Mouse (Mus musculus) forebrain, embryonic 14.5 days (tissue): ENCODE measurements around the gene Plac8. TPM values are rescaled to one million over a fixed set of nuclear protein-coding genes. Genes with fewer than 3 reads are reported as not detected.

Source experiments
- ATAC-seq: fragments of 200-750 bp; cut with Nextera tagmentation; 2 replicates; pipeline ENCODE4 v1.8.0; 2017; ENCODE audit warnings: mild to moderate bottlenecking, moderate library complexity
- DNase-seq: peaks from one replicate; pipeline ENCODE4 v3.0.0-alpha.2; 2015; ENCODE audit warnings: low spot score
- H3K27ac ChIP-seq: fragments of 300-500 bp; sonication (generic); 2 replicates; pipeline ENCODE4 v1.5.1; 2014; ENCODE audit warnings: low read depth, mild to moderate bottlenecking, control low read depth, low read length, moderate library complexity
- H3K27me3 ChIP-seq: fragments of 300-500 bp; sonication (generic); replicated peaks from 2 replicates; pipeline ENCODE4 v1.6.1; 2014; ENCODE audit warnings: low read length, control low read depth, mixed read lengths; ENCODE audit not compliant: control insufficient read depth, insufficient read depth
- H3K36me3 ChIP-seq: fragments of 300-500 bp; sonication (generic); 2 replicates; pipeline ENCODE4 v1.6.1; 2014; ENCODE audit warnings: low read length, control low read depth; ENCODE audit not compliant: control insufficient read depth, insufficient read depth
- H3K4me1 ChIP-seq: fragments of 300-500 bp; sonication (generic); 2 replicates; pipeline ENCODE4 v1.6.1; 2014; ENCODE audit warnings: antibody characterized with exemption, low read length, control low read depth; ENCODE audit not compliant: control insufficient read depth, insufficient read depth
- H3K4me2 ChIP-seq: fragments of 300-500 bp; sonication (generic); 2 replicates; pipeline ENCODE4 v1.6.1; 2014; ENCODE audit warnings: mild to moderate bottlenecking, control low read depth, low read length
- H3K4me3 ChIP-seq: fragments of 300-500 bp; sonication (generic); 2 replicates; pipeline ENCODE4 v1.5.1; 2014; ENCODE audit warnings: low read depth, low read length, control low read depth
- H3K9ac ChIP-seq: fragments of 300-500 bp; sonication (generic); 2 replicates; pipeline ENCODE4 v1.6.1; 2014; ENCODE audit warnings: mild to moderate bottlenecking, low read length, control low read depth, moderate library complexity
- H3K9me3 ChIP-seq: fragments of 300-500 bp; sonication (generic); replicated peaks from 2 replicates; pipeline ENCODE4 v1.6.1; 2016; ENCODE audit warnings: low read length, control low read depth, mixed read lengths; ENCODE audit not compliant: control insufficient read depth
- WGBS: fragments of 180-500 bp; shearing (Covaris S2); extraction: QIAGEN DNeasy Blood & Tissue Kit; methylation state at CpG from one replicate; pipeline ENCODE4 v1.1.7; 2014; 5-methylcytosine and 5-hydroxymethylcytosine counted together
- polyA plus RNA-seq: library from polyadenylated mRNA; unstranded; fragments of >200 nt; fragmentation: Nextera tagmentation; extraction: Ambion mirVana; gene quantifications from 2 replicates; pipeline ENCODE4 v1.2.1, GENCODE M21; 2014

Gene Plac8
- polyA plus RNA-seq, 1 experiment from 2014 or later: 0.41 TPM

DNA sequence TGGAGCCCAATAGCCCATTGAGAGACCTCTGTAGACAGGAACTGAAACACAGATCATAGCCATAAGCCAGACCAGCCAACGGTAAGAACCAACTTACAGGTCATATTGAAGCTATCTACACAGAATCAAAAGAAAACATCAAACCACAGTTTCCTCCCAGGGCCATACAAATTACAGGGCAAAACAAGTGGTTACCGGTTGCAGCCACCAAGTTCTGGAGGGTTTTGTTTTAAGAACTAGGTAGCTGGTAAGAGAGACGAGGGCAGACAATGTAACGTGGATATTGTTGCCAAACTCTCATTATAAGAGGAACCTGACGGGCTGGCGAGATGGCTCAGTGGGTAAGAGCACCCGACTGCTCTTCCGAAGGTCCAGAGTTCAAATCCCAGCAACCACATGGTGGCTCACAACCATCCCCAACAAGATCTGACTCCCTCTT is 13.2 kb upstream of the Plac8 start:
- no peak overlapping the region for H3K4me2 ChIP-seq
- 90% methylated on average over 8 of the region's 8 CpGs for WGBS

DNA sequence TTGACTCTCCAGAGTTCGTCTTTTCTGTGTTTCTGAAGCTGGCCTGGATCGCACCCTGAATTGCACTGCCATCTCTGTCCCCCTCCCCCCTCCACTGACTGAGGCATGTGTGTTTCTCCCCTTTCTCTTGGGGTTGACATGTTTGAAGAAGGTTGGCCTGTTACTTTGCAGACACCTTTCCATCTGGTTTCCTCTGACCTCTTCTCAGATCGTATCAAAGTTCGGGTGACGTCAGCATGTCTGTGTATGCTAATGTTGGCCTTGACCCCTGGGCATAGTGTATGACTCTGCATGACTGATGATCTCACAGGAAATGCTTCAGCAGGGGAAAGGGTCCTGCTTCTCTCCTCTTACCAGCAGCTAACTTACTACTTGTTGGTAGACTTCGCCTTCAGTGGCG is 11.0 kb upstream of the Plac8 start:
- Histone ChIP-seq H3K4me3 (no peak overlapping the region), H3K27me3 (no peaks in the 10 kb centered on the region), H3K4me2 (no peak overlapping the region), H3K36me3 (no peaks in the 10 kb centered on the region), H3K4me1 (no peaks in the 10 kb centered on the region), H3K9me3 (no peaks in the 10 kb centered on the region), H3K9ac (no peak overlapping the region), H3K27ac (no peak overlapping the region)
- no peak for ATAC-seq
- WGBS: 96% methylated on average over 7 of the region's 7 CpGs
- no peak for DNase-seq

More for the DNA sequence above, 13.2 kb upstream of the Plac8 start:
- DNase-seq: no peak
- no peak overlapping the region for H3K9ac ChIP-seq
- no peaks in the 10 kb centered on the region for H3K9me3 ChIP-seq
- no peaks in the 10 kb centered on the region for H3K27me3 ChIP-seq
- no peak overlapping the region for H3K27ac ChIP-seq
- no peak for ATAC-seq
- H3K4me3 ChIP-seq: no peak overlapping the region
- no peaks in the 10 kb centered on the region for H3K36me3 ChIP-seq
- H3K4me1 ChIP-seq: no peaks in the 10 kb centered on the region

DNA sequence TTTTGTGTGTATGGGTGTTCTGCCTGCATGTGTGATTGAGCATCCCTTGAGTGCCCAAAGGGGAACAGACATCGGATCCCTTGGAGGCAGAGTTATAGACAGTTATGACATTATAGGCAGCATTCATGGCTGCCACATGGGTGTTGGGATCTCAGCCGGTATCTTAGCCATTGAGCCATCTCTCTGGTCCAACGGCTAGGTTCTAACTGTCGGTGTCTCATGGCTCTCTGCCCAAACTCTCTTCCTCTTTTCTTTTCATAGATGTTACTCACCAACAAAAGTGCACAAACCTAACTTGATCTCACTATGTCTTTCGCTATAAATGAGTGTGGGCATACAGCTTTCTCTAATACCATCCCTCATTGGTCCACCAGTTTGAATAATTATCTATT is 10.4 kb upstream of the Plac8 start:
- 93% methylated on average over 5 of the region's 5 CpGs for WGBS
- Histone ChIP-seq H3K4me1 (no peaks in the 10 kb centered on the region), H3K36me3 (no peaks in the 10 kb centered on the region), H3K4me3 (no peak overlapping the region), H3K27ac (no peak overlapping the region), H3K4me2 (no peak overlapping the region), H3K9ac (no peak overlapping the region), H3K27me3 (no peaks in the 10 kb centered on the region), H3K9me3 (no peaks in the 10 kb centered on the region)
- no peak for ATAC-seq
- DNase-seq: no peak

- no peaks in the 10 kb centered on the region for H3K9me3 ChIP-seq
- H3K27me3 ChIP-seq: no peaks in the 10 kb centered on the region
- no peak for DNase-seq
- H3K9ac ChIP-seq: no peak overlapping the region
- no peaks in the 10 kb centered on the region for H3K36me3 ChIP-seq
- no peaks in the 10 kb centered on the region for H3K4me1 ChIP-seq
- H3K4me2 ChIP-seq: no peak overlapping the region
- 67% methylated on average over 11 of the region's 11 CpGs for WGBS
- H3K27ac ChIP-seq: no peak overlapping the region
- no peak overlapping the region for H3K4me3 ChIP-seq
- no peak for ATAC-seq
Measured at GRCm38 (mm10) chr5:100581622-100582434, 9.8 kb upstream of the Plac8 start.

DNA sequence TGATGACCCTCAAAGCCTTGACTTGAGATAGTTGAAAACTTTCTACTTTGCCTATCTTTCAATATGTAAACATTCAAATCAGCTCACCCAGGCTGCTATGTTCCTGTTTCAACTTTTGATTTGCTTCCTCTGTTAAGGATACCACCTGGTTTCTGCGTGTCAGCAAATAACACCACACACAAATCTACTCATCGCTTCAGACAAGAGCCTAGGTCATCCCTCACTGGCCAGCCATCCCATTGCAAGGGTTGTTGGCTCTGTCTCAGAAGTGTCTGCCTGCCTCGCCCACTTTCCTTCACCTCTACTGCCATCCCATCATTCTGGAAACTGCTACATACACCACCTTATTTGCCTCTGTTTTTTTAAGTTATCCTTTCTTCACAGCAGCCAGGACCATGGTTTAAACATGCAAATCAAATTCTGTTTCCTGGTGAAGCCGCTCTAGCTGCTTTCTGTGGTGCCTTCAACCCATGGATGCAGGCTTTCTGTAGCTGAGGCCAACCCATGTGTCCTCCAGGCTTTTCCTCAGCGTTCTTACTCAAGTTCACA is 6.9 kb upstream of the Plac8 start:
- H3K4me3 ChIP-seq: no peak overlapping the region
- H3K9me3 ChIP-seq: no peaks in the 10 kb centered on the region
- H3K4me1 ChIP-seq: no peaks in the 10 kb centered on the region
- no peak overlapping the region for H3K9ac ChIP-seq
- no peaks in the 10 kb centered on the region for H3K27me3 ChIP-seq
- ATAC-seq (no peak), DNase-seq (no peak)
- H3K36me3 ChIP-seq: no peaks in the 10 kb centered on the region
- 87% methylated on average over 5 of the region's 5 CpGs for WGBS
- H3K4me2 ChIP-seq: no peak overlapping the region
- H3K27ac ChIP-seq: no peak overlapping the region

GRCm38 (mm10) chr5:100574771-100575170 is 2.7 kb upstream of the Plac8 start:
- Histone ChIP-seq H3K4me1 (no peaks in the 10 kb centered on the region), H3K4me3 (no peak overlapping the region), H3K9ac (no peak overlapping the region), H3K9me3 (no peaks in the 10 kb centered on the region), H3K27me3 (no peaks in the 10 kb centered on the region), H3K4me2 (no peak overlapping the region), H3K27ac (no peak overlapping the region), H3K36me3 (no peaks in the 10 kb centered on the region)
- DNase-seq (no peak), ATAC-seq (no peak)
- WGBS: 58% methylated on average over 1 of the region's 1 CpGs

- H3K36me3 ChIP-seq: no peaks in the 10 kb centered on the region
- DNase-seq: no peak
- 89% methylated on average over 5 of the region's 5 CpGs for WGBS
- no peaks in the 10 kb centered on the region for H3K9me3 ChIP-seq
- no peak for ATAC-seq
- H3K27me3 ChIP-seq: no peaks in the 10 kb centered on the region
- no peak overlapping the region for H3K4me2 ChIP-seq
- no peak overlapping the region for H3K9ac ChIP-seq
- no peak overlapping the region for H3K27ac ChIP-seq
- no peaks in the 10 kb centered on the region for H3K4me1 ChIP-seq
- H3K4me3 ChIP-seq: no peak overlapping the region
Measured at GRCm38 (mm10) chr5:100573256-100573655, 1.2 kb upstream of the Plac8 start.

GRCm38 (mm10) chr5:100570716-100571115 is 1.3 kb downstream of the Plac8 start:
- Histone ChIP-seq H3K4me1 (no peaks in the 10 kb centered on the region), H3K36me3 (no peaks in the 10 kb centered on the region), H3K27ac (no peak overlapping the region), H3K9me3 (no peaks in the 10 kb centered on the region), H3K4me2 (no peak overlapping the region), H3K4me3 (no peak overlapping the region), H3K27me3 (no peaks in the 10 kb centered on the region), H3K9ac (no peak overlapping the region)
- WGBS: 36% methylated on average over 8 of the region's 8 CpGs
- ATAC-seq (no peak), DNase-seq (no peak)

- Histone ChIP-seq H3K27ac (no peak overlapping the region), H3K4me1 (no peaks in the 10 kb centered on the region), H3K9me3 (no peaks in the 10 kb centered on the region), H3K4me3 (no peak overlapping the region), H3K9ac (no peak overlapping the region), H3K27me3 (no peaks in the 10 kb centered on the region), H3K4me2 (no peak overlapping the region), H3K36me3 (no peaks in the 10 kb centered on the region)
- DNase-seq (no peak), ATAC-seq (no peak)
- 75% methylated on average over 13 of the region's 13 CpGs for WGBS
Measured at GRCm38 (mm10) chr5:100569997-100570595, 1.9 kb downstream of the Plac8 start.
